Mouse (Mus musculus) liver, embryonic 12.5 days (tissue): ENCODE data around the gene Borcs6. TPM values are rescaled to one million over a fixed set of nuclear protein-coding genes. Genes with fewer than 3 reads are reported as not detected.

Source experiments
- ATAC-seq: fragments of 200-750 bp; cut with Nextera tagmentation; 2 replicates; pipeline ENCODE4 v1.8.0; 2017; ENCODE audit warnings: moderate number of reproducible peaks, mild to moderate bottlenecking, moderate library complexity
- H3K27ac ChIP-seq: fragments of 300-500 bp; sonication (generic); 2 replicates; pipeline ENCODE4 v1.5.1; 2016; ENCODE audit warnings: mild to moderate bottlenecking
- H3K27me3 ChIP-seq: fragments of 300-500 bp; sonication (generic); replicated peaks from 2 replicates; pipeline ENCODE4 v1.6.1; 2016; ENCODE audit warnings: mild to moderate bottlenecking, moderate library complexity
- H3K36me3 ChIP-seq: fragments of 300-500 bp; sonication (generic); 2 replicates; pipeline ENCODE4 v1.6.1; 2016; ENCODE audit warnings: mild to moderate bottlenecking, moderate library complexity
- H3K4me1 ChIP-seq: fragments of 300-500 bp; sonication (generic); 2 replicates; pipeline ENCODE4 v1.6.1; 2016
- H3K4me2 ChIP-seq: fragments of 300-500 bp; sonication (generic); 2 replicates; pipeline ENCODE4 v1.6.1; 2016; ENCODE audit warnings: mild to moderate bottlenecking, moderate library complexity
- H3K4me3 ChIP-seq: fragments of 300-500 bp; sonication (generic); 2 replicates; pipeline ENCODE4 v1.5.1; 2016; ENCODE audit warnings: mild to moderate bottlenecking, moderate library complexity
- H3K9ac ChIP-seq: fragments of 300-500 bp; sonication (generic); 2 replicates; pipeline ENCODE4 v1.6.1; 2016; ENCODE audit warnings: mild to moderate bottlenecking, moderate library complexity
- H3K9me3 ChIP-seq: fragments of 300-500 bp; sonication (generic); replicated peaks from 2 replicates; pipeline ENCODE4 v1.6.1; 2016; ENCODE audit warnings: mild to moderate bottlenecking, moderate library complexity
- WGBS: fragments of 180-500 bp; shearing (Covaris S2); methylation state at CpG from one replicate; pipeline ENCODE4 v1.1.7; 2016; ENCODE audit not compliant: insufficient replicate concordance; 5-methylcytosine and 5-hydroxymethylcytosine counted together
- polyA plus RNA-seq: library from polyadenylated mRNA; unstranded; fragments of >200 nt; fragmentation: Nextera tagmentation; extraction: Ambion mirVana; gene quantifications from 2 replicates; pipeline ENCODE4 v1.2.1, GENCODE M21; 2016

Borcs6 gene
- polyA plus RNA-seq, 1 experiment from 2014 or later = 5.3 TPM

GRCm38 (mm10) chr11:69035411-69035810, 24.1 kb upstream of the Borcs6 start:
- H3K9ac ChIP-seq = no peak overlapping the region
- 76% methylated on average over 9 of the region's 9 CpGs for WGBS

DNA sequence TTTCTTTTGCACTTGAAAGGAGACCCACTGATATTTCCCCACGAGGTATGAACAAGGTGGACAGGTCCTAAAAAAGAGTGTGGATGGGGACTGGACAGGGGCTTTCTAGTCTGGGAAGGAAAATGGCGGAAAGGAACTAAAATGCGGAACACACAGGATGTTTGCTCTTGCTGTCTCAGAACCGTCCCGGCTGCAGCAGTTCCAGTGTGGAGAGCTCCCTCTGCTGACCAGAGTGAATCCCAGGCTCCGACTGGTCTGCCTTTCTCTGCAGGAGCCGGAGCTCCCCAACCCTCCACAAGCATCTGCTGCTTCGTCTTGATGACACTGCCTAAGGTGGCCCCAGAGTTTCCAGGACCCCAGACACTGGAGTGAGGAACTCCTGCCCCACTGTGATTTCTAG, 23.7 kb upstream of the Borcs6 start:
- Histone ChIP-seq H3K27me3 (no peaks in the 10 kb centered on the region), H3K4me3 (peak overlapping the region; percentile 76), H3K36me3 (peaks cover 51% of the 10 kb centered on the region), H3K4me2 (peak overlapping the region; percentile 93), H3K4me1 (peaks cover 39% of the 10 kb centered on the region), H3K27ac (peak overlapping the region; percentile 45), H3K9me3 (no peaks in the 10 kb centered on the region), H3K9ac (peak overlapping the region; percentile 43; the same call in 1 of the 2 replicates)
- whole genome bisulfite sequencing = 7% methylated on average over 8 of the region's 8 CpGs
- ATAC-seq = peak; percentile 31

More at GRCm38 (mm10) chr11:69035411-69035810, 24.1 kb upstream of the Borcs6 start:
- ATAC-seq = no peak
- peak overlapping the region; percentile 93 for H3K4me2 ChIP-seq
- H3K36me3 ChIP-seq = peaks cover 55% of the 10 kb centered on the region
- H3K4me3 ChIP-seq = no peak overlapping the region
- peak overlapping the region; percentile 45 for H3K27ac ChIP-seq
- no peaks in the 10 kb centered on the region for H3K9me3 ChIP-seq
- H3K27me3 ChIP-seq = no peaks in the 10 kb centered on the region
- H3K4me1 ChIP-seq = peaks cover 36% of the 10 kb centered on the region

GRCm38 (mm10) chr11:69036486-69037230, 22.9 kb upstream of the Borcs6 start:
- peaks cover 43% of the 10 kb centered on the region for H3K36me3 ChIP-seq
- H3K27me3 ChIP-seq = no peaks in the 10 kb centered on the region
- peak overlapping the region; percentile 81 for H3K27ac ChIP-seq
- ATAC-seq = no peak; the same call in 1 of the 2 replicates
- peak overlapping the region; percentile 77 for H3K9ac ChIP-seq
- peaks cover 39% of the 10 kb centered on the region for H3K4me1 ChIP-seq
- peak overlapping the region; percentile 93 for H3K4me2 ChIP-seq
- 8% methylated on average over 20 of the region's 20 CpGs for WGBS
- no peaks in the 10 kb centered on the region for H3K9me3 ChIP-seq
- H3K4me3 ChIP-seq = peak overlapping the region; percentile 76

DNA sequence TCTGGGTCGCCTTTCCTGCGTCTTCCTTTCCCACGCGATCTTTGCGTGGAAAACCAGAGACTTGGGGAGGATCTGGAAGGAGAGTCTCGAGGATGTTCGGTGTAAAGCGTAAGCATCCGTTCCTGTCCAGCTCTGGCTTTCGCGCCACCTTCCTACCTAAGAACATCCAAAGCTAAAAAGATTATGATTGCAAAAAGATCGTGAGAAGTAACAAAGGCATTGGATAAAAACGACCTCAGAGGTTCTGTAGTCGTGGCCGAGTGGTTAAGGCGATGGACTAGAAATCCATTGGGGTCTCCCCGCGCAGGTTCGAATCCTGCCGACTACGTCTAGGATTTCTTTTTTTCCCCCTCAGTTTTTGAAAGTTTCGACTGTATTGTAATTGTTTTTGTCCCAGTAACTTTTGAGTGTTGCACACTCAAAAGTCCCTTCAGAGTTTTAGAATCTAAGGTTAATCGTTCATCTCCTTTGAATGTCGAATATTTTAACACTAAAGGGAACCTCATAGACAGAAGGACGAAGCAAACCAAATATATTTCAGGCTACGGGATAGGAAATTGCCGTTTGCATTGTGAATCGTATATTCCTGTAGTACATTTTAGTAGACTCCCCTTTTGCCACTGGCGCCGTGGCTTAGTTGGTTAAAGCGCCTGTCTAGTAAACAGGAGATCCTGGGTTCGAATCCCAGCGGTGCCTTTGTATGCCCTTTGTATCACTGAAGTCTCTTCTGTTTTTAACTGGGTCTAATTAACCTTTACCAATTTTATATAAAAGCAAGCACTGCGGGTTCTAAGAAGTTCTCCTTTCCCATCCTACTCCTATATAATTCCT, 22.1 kb upstream of the Borcs6 start:
- under 1% methylated on average over 34 of the region's 34 CpGs for WGBS
- Histone ChIP-seq H3K4me3 (peak overlapping the region; percentile 76), H3K4me2 (peak overlapping the region; percentile 93), H3K9me3 (no peaks in the 10 kb centered on the region), H3K27me3 (no peaks in the 10 kb centered on the region), H3K27ac (peak overlapping the region; percentile 81), H3K36me3 (peaks cover 37% of the 10 kb centered on the region), H3K4me1 (peaks cover 39% of the 10 kb centered on the region), H3K9ac (peak overlapping the region; percentile 77)
- peak; percentile 34 for ATAC-seq

GRCm38 (mm10) chr11:69038173-69038572, 21.3 kb upstream of the Borcs6 start:
- Histone ChIP-seq H3K4me3 (no peak overlapping the region), H3K27ac (no peak overlapping the region), H3K27me3 (no peaks in the 10 kb centered on the region), H3K4me2 (peak overlapping the region; percentile 93), H3K9ac (no peak overlapping the region), H3K36me3 (peaks cover 30% of the 10 kb centered on the region), H3K9me3 (no peaks in the 10 kb centered on the region), H3K4me1 (peaks cover 39% of the 10 kb centered on the region)
- no peak for ATAC-seq
- 63% methylated on average over 5 of the region's 5 CpGs for WGBS

- H3K9ac ChIP-seq = peak within 1 kb of the TSS; percentile 96
- peak within 1 kb of the TSS; percentile 76 for H3K4me2 ChIP-seq
- no peaks in the 10 kb centered on the region for H3K9me3 ChIP-seq
- WGBS = under 1% methylated on average over 54 of the region's 54 CpGs
- ATAC-seq = peak; percentile 85
- no peaks in the 10 kb centered on the region for H3K27me3 ChIP-seq
- H3K4me1 ChIP-seq = peaks cover 52% of the 10 kb centered on the region
- H3K4me3 ChIP-seq = peak within 1 kb of the TSS; percentile 91
- H3K36me3 ChIP-seq = peaks cover 35% of the 10 kb centered on the region
- H3K27ac ChIP-seq = peak within 1 kb of the TSS; percentile 96
Measured at GRCm38 (mm10) chr11:69045531-69046394, 13.8 kb upstream of the Borcs6 start, which contains the start of gene Aurkb. TSS of gene Aurkb (plus strand) at chr11:69045647.

DNA sequence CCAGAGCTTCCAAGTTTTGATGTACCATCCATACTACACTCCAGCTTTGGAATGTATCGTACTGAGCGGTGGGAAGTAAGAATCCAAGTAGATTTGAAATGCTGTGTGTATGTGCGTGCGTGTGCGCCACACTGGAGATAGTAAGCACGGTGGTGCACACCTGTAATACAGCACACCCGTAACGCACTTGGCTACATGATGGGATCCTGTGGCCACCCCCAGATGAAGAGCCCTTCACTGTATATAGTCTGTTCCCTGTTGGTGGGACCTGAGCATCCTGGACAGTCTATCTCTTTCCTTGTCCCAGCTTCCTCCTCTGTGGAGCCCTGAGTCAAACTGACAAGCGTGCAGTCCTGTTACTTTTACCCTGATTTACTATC, 13.1 kb upstream of the Borcs6 start:
- 0 out of 2 replicates have a peak, but pooled peaks have one; percentile 2 for ATAC-seq
- Histone ChIP-seq H3K27ac (peak overlapping the region; percentile 96), H3K4me3 (peak overlapping the region; percentile 91), H3K4me2 (peak overlapping the region; percentile 76), H3K9ac (peak overlapping the region; percentile 96), H3K9me3 (no peaks in the 10 kb centered on the region), H3K36me3 (peaks cover 42% of the 10 kb centered on the region), H3K4me1 (peaks cover 52% of the 10 kb centered on the region), H3K27me3 (no peaks in the 10 kb centered on the region)
- 7% methylated on average over 9 of the region's 9 CpGs for WGBS

DNA sequence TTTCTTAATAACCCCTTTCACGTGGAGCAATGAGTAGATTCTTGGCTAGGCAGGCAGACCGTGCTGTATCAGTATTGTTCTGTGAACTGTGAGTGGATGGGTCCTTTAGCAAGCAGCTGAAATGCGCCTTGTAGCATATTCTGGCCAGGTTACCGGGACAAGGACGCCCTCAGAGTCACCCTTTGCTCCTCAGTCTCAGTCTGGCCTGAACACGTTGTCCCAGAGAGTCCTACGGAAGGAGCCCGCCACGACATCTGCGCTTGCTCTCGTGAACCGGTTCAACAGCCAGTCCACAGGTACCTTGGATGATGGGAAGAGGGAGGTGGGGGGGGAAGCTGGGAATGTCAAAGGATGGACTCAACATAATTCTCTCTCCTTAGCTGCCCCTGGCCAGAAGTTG, 11.9 kb upstream of the Borcs6 start:
- peak overlapping the region; percentile 16; the same call in 1 of the 2 replicates for H3K27ac ChIP-seq

DNA sequence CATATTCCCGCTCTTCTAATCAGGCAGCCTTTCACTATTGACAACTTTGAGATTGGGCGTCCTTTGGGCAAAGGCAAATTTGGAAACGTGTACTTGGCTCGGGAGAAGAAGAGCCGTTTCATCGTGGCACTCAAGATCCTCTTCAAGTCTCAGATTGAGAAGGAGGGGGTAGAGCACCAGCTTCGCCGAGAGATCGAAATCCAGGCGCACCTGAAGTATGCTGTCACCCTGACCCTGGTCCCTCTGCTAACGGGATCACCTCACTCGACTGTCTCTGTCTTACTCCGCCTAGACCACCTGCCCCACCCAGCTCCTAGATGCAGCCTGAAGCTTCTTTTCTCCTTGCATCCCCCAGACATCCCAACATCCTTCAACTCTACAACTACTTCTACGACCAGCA, 11.4 kb upstream of the Borcs6 start:
- ATAC-seq = no peak
- peak overlapping the region; percentile 91 for H3K4me3 ChIP-seq
- WGBS = 85% methylated on average over 14 of the region's 14 CpGs
- no peak overlapping the region for H3K27ac ChIP-seq
- no peaks in the 10 kb centered on the region for H3K9me3 ChIP-seq
- H3K9ac ChIP-seq = peak overlapping the region; percentile 96
- H3K36me3 ChIP-seq = peaks cover 58% of the 10 kb centered on the region
- peaks cover 57% of the 10 kb centered on the region for H3K4me1 ChIP-seq
- peak overlapping the region; percentile 76 for H3K4me2 ChIP-seq
- H3K27me3 ChIP-seq = no peaks in the 10 kb centered on the region

More for the DNA sequence above, 11.9 kb upstream of the Borcs6 start:
- peak overlapping the region; percentile 96 for H3K9ac ChIP-seq
- peaks cover 52% of the 10 kb centered on the region for H3K4me1 ChIP-seq
- peak overlapping the region; percentile 76 for H3K4me2 ChIP-seq
- no peak for ATAC-seq
- 92% methylated on average over 12 of the region's 12 CpGs for WGBS
- peak overlapping the region; percentile 91 for H3K4me3 ChIP-seq
- H3K9me3 ChIP-seq = no peaks in the 10 kb centered on the region
- H3K36me3 ChIP-seq = peaks cover 53% of the 10 kb centered on the region
- no peaks in the 10 kb centered on the region for H3K27me3 ChIP-seq

- H3K27me3 ChIP-seq = no peaks in the 10 kb centered on the region
- no peak for ATAC-seq
- no peak overlapping the region for H3K27ac ChIP-seq
- no peak overlapping the region for H3K4me2 ChIP-seq
- WGBS = 90% methylated on average over 8 of the region's 8 CpGs
- H3K36me3 ChIP-seq = peaks cover 72% of the 10 kb centered on the region
- H3K4me1 ChIP-seq = peaks cover 48% of the 10 kb centered on the region
- no peak overlapping the region for H3K4me3 ChIP-seq
- H3K9ac ChIP-seq = no peak overlapping the region
- no peaks in the 10 kb centered on the region for H3K9me3 ChIP-seq
Measured at GRCm38 (mm10) chr11:69050748-69051147, 8.8 kb upstream of the Borcs6 start.

- Histone ChIP-seq H3K4me2 (no peak overlapping the region), H3K27ac (no peak overlapping the region), H3K9ac (no peak overlapping the region), H3K27me3 (no peaks in the 10 kb centered on the region), H3K9me3 (no peaks in the 10 kb centered on the region), H3K36me3 (peaks cover 72% of the 10 kb centered on the region), H3K4me1 (peaks cover 44% of the 10 kb centered on the region), H3K4me3 (no peak overlapping the region)
- ATAC-seq = no peak
- WGBS = 82% methylated on average over 4 of the region's 4 CpGs
Measured at GRCm38 (mm10) chr11:69051771-69052170, 7.7 kb upstream of the Borcs6 start.
